ENCODE assay signal across 8 mouse cellular contexts in genomic region chr2:93131825-93132623, GRCm38 (mm10). TPM values are rescaled to one million over a fixed set of nuclear protein-coding genes. Genes with fewer than 3 reads are reported as not detected.
DNase-seq lines count a peak whose midpoint lies in the region; ATAC-seq and TF ChIP-seq lines count a peak whose summit lies in the region.

No protein-coding gene starts in this region.

- no peak for TF ChIP-seq POLR2A in CH12.LX (IDR thresholded peaks at IDR 0.05; ENCODE audit: low read depth, low read length)

- peak; percentile 13 to 30 for DNase-seq in layer of hippocampus, adult 2 months (ENCODE audit: low spot score in 2 of 2)
- no peak for DNase-seq in layer of hippocampus, postnatal 25 days (ENCODE audit: extremely low spot score in 1 of 2, low spot score in 1 of 2)
- DNase-seq in CH12.LX (ENCODE audit: extremely low read depth) = peak; percentile 67
- DNase-seq in fibroblast of lung, adult 2 months (ENCODE audit: low read depth) = peak; percentile 42
- peak; percentile 80 for DNase-seq in lung, postnatal 14 days
- DNase-seq in thymus, postnatal 10 days (ENCODE audit: low spot score in 2 of 2) = peak; percentile 53 to 54
- DNase-seq in left cerebral cortex, adult 11 months (ENCODE audit: low spot score) = no peak

- in situ Hi-C loops in CH12.LX (cut with MboI; ENCODE audit: low pct_ligation_motif_present, low pct_unique_long_range_greater_than_20kb, low sequenced_read_pairs) = no loop called here

- H3K9ac ChIP-seq in CH12.LX (ENCODE audit: insufficient read depth, low read depth) = peak overlapping the region; percentile 49
- no peak overlapping the region for H3K9ac ChIP-seq in hindbrain, embryonic 15.5 days

- no peak overlapping the region for H3K4me3 ChIP-seq in layer of hippocampus, adult 2 months
- peak overlapping the region in 1 of 3 experiments; percentile 7 for H3K4me3 ChIP-seq in CH12.LX (replicated peaks in 1 of 3; ENCODE audit: low read depth in 2 of 3, low read length in 2 of 3, poor library complexity in 1 of 3)
- no peak overlapping the region for H3K4me3 ChIP-seq in hindbrain, embryonic 15.5 days

- 32% methylated on average over 9 of the region's 9 CpGs for WGBS in hindbrain, embryonic 15.5 days

- H3K27ac ChIP-seq in layer of hippocampus, adult 2 months = no peak overlapping the region
- peak overlapping the region; percentile 91 for H3K27ac ChIP-seq in CH12.LX (ENCODE audit: insufficient read depth, low read depth)
- 0 out of 2 replicates have a peak overlapping the region, but pooled peaks have one; percentile 10 for H3K27ac ChIP-seq in hindbrain, embryonic 15.5 days (replicated peaks)

- peaks cover 89% of the 10 kb centered on the region for H3K27me3 ChIP-seq in CH12.LX (replicated peaks)
- H3K27me3 ChIP-seq in hindbrain, embryonic 15.5 days = no peaks in the 10 kb centered on the region

- peaks cover 3% of the 10 kb centered on the region for H3K9me3 ChIP-seq in CH12.LX (replicated peaks; ENCODE audit: low read length)
- H3K9me3 ChIP-seq in hindbrain, embryonic 15.5 days = no peaks in the 10 kb centered on the region

- 0 out of 2 replicates have a peak, but pooled peaks have one; percentile 32 for ATAC-seq in hindbrain, embryonic 15.5 days (ENCODE audit: low FRiP score, low read depth)

- no peak for TF ChIP-seq CTCF in layer of hippocampus, adult 2 months (conservative IDR thresholded peaks at IDR 0.05)
- TF ChIP-seq CTCF in CH12.LX (conservative IDR thresholded peaks at IDR 0.05 in 1 of 2, IDR thresholded peaks at IDR 0.05 in 1 of 2; ENCODE audit: low read depth in 2 of 2, low read length in 2 of 2) = no peak

- peak; percentile 95 for TF ChIP-seq EP300 in CH12.LX (IDR thresholded peaks at IDR 0.05; ENCODE audit: low read length)

- dilution Hi-C loops in CH12.LX (cut with MboI; ENCODE audit: extremely low pct_ligation_motif_present, extremely low pct_unique_long_range_greater_than_20kb, low sequenced_read_pairs) = no loop called here

- no peaks in the 10 kb centered on the region for H3K36me3 ChIP-seq in CH12.LX (replicated peaks in 1 of 2; ENCODE audit: control insufficient read depth in 1 of 2, insufficient read depth in 1 of 2, low read length in 1 of 2)
- H3K36me3 ChIP-seq in hindbrain, embryonic 15.5 days = no peaks in the 10 kb centered on the region

- no peaks in the 10 kb centered on the region for H3K79me2 ChIP-seq in CH12.LX (replicated peaks; ENCODE audit: control insufficient read depth, extremely low read depth, insufficient read depth, poor library complexity, severe bottlenecking)

- TF ChIP-seq RAD21 in CH12.LX (IDR thresholded peaks at IDR 0.05; ENCODE audit: low read depth, low read length) = no peak; the same call in 1 of the 2 replicates

- peak overlapping the region; percentile 79 for H3K4me2 ChIP-seq in CH12.LX (ENCODE audit: insufficient read depth, low read depth, poor library complexity, severe bottlenecking)
- no peak overlapping the region for H3K4me2 ChIP-seq in hindbrain, embryonic 15.5 days

- peaks cover 25 to 31% of the 10 kb centered on the region in 2 experiments for H3K4me1 ChIP-seq in CH12.LX (ENCODE audit: control insufficient read depth in 1 of 2, insufficient read depth in 2 of 2)
- H3K4me1 ChIP-seq in hindbrain, embryonic 15.5 days (replicated peaks) = peaks cover 6% of the 10 kb centered on the region; the same call in 1 of the 2 replicates

TF ChIP-seq in CH12.LX, 34 proteins besides CTCF, POLR2A, EP300 and RAD21:
- TF ChIP-seq GABPA (IDR thresholded peaks at IDR 0.05; ENCODE audit: insufficient replicate concordance, low read depth, low read length) = no peak
- TF ChIP-seq SIN3A (IDR thresholded peaks at IDR 0.05; ENCODE audit: low read length) = peak; percentile 81; the same call in 1 of the 2 replicates
- 0 out of 2 replicates have a peak, but pooled peaks have one; percentile 34 for TF ChIP-seq MAZ (IDR thresholded peaks at IDR 0.05; ENCODE audit: low read depth, low read length)
- no peak for TF ChIP-seq E2F4 (IDR thresholded peaks at IDR 0.05; ENCODE audit: insufficient replicate concordance, low read depth, low read length)
- TF ChIP-seq POLR2AphosphoS2 (IDR thresholded peaks at IDR 0.05; ENCODE audit: low read depth, low read length) = no peak
- TF ChIP-seq TCF12 (IDR thresholded peaks at IDR 0.05; ENCODE audit: low read depth, low read length) = peak; percentile 94
- peak; percentile 97 for TF ChIP-seq JUN (IDR thresholded peaks at IDR 0.05; ENCODE audit: insufficient read depth, low read depth, low read length)
- TF ChIP-seq MXI1 (IDR thresholded peaks at IDR 0.05; ENCODE audit: low read depth, low read length) = peak; percentile 45; the same call in 1 of the 2 replicates
- 0 out of 2 replicates have a peak, but pooled peaks have one; percentile 38 for TF ChIP-seq TBP (conservative IDR thresholded peaks at IDR 0.05; ENCODE audit: low read depth, low read length)
- peak; percentile 50 for TF ChIP-seq IRF4 (IDR thresholded peaks at IDR 0.05; ENCODE audit: low read depth, low read length)
- TF ChIP-seq ZMIZ1 (IDR thresholded peaks at IDR 0.05; ENCODE audit: low read depth, low read length) = peak; percentile 69; the same call in 1 of the 2 replicates
- TF ChIP-seq NRF1 (IDR thresholded peaks at IDR 0.05; ENCODE audit: low read depth, low read length) = no peak
- no peak for TF ChIP-seq ZNF384 (IDR thresholded peaks at IDR 0.05; ENCODE audit: low read depth, low read length)
- no peak; the same call in 1 of the 2 replicates for TF ChIP-seq ELF1 (IDR thresholded peaks at IDR 0.05; ENCODE audit: low read depth, low read length)
- TF ChIP-seq MAX (IDR thresholded peaks at IDR 0.05; ENCODE audit: low read length) = peak; percentile 64
- TF ChIP-seq CHD1 (IDR thresholded peaks at IDR 0.05; ENCODE audit: low read depth, low read length) = peak; percentile 86
- no peak for TF ChIP-seq MAFK (IDR thresholded peaks at IDR 0.05; ENCODE audit: insufficient replicate concordance, low read length)
- no peak for TF ChIP-seq KAT2A (IDR thresholded peaks at IDR 0.05; ENCODE audit: insufficient replicate concordance, low read length)
- no peak for TF ChIP-seq PAX5 (IDR thresholded peaks at IDR 0.05; ENCODE audit: low read length)
- TF ChIP-seq HCFC1 (IDR thresholded peaks at IDR 0.05; ENCODE audit: low read depth, low read length) = no peak
- TF ChIP-seq MEF2A (IDR thresholded peaks at IDR 0.05; ENCODE audit: borderline replicate concordance, low read depth, low read length) = peak; percentile 65
- no peak for TF ChIP-seq USF2 (conservative IDR thresholded peaks at IDR 0.05; ENCODE audit: low read depth, low read length)
- TF ChIP-seq MYC (IDR thresholded peaks at IDR 0.05; ENCODE audit: low read depth, low read length) = 0 out of 2 replicates have a peak, but pooled peaks have one; percentile 54
- peak; percentile 8; the same call in 1 of the 2 replicates for TF ChIP-seq SMC3 (IDR thresholded peaks at IDR 0.05; ENCODE audit: low read depth, low read length)
- peak; percentile 85; the same call in 1 of the 2 replicates for TF ChIP-seq RCOR1 (conservative IDR thresholded peaks at IDR 0.05; ENCODE audit: low read depth, low read length)
- no peak for TF ChIP-seq USF1 (IDR thresholded peaks at IDR 0.05; ENCODE audit: low read depth, low read length)
- 0 out of 2 replicates have a peak, but pooled peaks have one; percentile 40 for TF ChIP-seq NELFE (IDR thresholded peaks at IDR 0.05; ENCODE audit: low read depth, low read length)
- peak; percentile 98 for TF ChIP-seq ZKSCAN1 (IDR thresholded peaks at IDR 0.05; ENCODE audit: borderline replicate concordance, low read depth, low read length)
- peak; percentile 91 for TF ChIP-seq JUND (conservative IDR thresholded peaks at IDR 0.05; ENCODE audit: low read depth, low read length)
- peak; percentile 92 for TF ChIP-seq ETS1 (conservative IDR thresholded peaks at IDR 0.05; ENCODE audit: low read depth, low read length)
- peak; percentile 68 for TF ChIP-seq BHLHE40 (IDR thresholded peaks at IDR 0.05; ENCODE audit: low read depth, low read length)
- TF ChIP-seq ZC3H11A (IDR thresholded peaks at IDR 0.05; ENCODE audit: low read depth, low read length) = no peak
- peak; percentile 75 for TF ChIP-seq CHD2 (IDR thresholded peaks at IDR 0.05; ENCODE audit: low read length)
- peak; percentile 65; the same call in 1 of the 2 replicates for TF ChIP-seq UBTF (IDR thresholded peaks at IDR 0.05; ENCODE audit: low read depth, low read length)
TF ChIP-seq in CH12.LX: peak in this region for 21.

RNA-seq across cellular contexts. Expression of gene Trp53i11, which starts 55.3 kb away (rescaled TPM):
- total RNA-seq in layer of hippocampus, adult 2 months (2021) = 10 to 100 TPM; 87.6 to 89.0 TPM
- 10 to 100 TPM; 73.9 to 75.7 TPM for total RNA-seq in layer of hippocampus, postnatal 25 days (2021)
- 17.4 and 32.1 TPM in 2 replicates for total RNA-seq in CH12.LX (2012; rRNA removed)
- 0.36 and 0.49 TPM in 2 replicates for total RNA-seq in CH12.LX (2014; rRNA removed)
- 0.50 and 0.73 TPM in 2 replicates for polyA plus RNA-seq in CH12.LX (2012; ENCODE audit: insufficient read length, low read depth)
- polyA plus RNA-seq in hindbrain, embryonic 15.5 days (2015; fragmentation: Nextera tagmentation; extraction: Ambion mirVana) = 86.6 and 123 TPM in 2 replicates

Comparison
In these comparisons a context has a peak if more than half of its experiments do, and no peak if none do; other contexts are left out.
1. DNase-seq: peak in layer of hippocampus, adult 2 months (2 of 2), CH12.LX (single experiment), fibroblast of lung, adult 2 months (single experiment), lung, postnatal 14 days (single experiment) and thymus, postnatal 10 days (2 of 2); none in layer of hippocampus, postnatal 25 days (0 of 2) and left cerebral cortex, adult 11 months (single experiment).